Mouse (Mus musculus): ENCODE results near the gene Col27a1. TPM values are rescaled to one million over a fixed set of nuclear protein-coding genes. Genes with fewer than 3 reads are reported as not detected.

Gene Col27a1
- polyA plus RNA-seq (2012; rRNA removed; ENCODE audit: low replicate concordance): 4.4 and 7.8 TPM in 2 replicates

DNA sequence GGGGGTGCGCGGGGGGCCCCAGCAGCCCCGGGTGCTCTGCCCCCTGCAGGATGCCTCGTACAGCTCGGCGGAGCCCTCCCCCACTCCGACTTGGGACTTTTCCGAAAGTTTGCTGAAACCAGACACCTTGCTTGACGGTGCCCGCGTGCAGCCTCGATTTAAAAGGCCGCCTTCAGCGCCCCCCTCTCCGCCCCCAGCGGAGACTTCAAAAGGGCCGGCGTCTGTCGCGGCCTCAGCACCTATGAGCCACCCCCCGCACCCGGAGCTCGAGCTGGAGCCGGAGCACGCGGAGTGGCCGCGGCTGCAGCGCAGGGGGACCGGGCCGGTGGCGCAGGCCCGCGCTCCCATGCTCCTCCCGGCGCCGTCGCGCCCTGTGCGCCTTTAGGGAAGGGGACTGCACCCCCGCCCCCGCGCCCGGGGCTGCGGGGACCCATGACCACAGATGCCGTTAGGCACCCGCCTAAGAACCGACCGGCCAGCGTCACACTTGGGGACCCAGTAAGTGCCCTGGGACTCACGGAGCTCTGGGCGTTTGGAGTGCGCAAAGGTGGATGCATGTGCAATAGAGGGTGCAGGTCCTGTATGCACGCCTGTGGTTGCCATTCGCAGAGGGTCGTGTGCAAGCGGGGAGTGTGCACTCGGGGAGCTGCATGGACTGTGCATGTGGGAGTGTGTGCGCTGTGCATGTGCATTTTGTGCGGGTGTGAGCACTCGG, at the start of gene Col27a1:
Gene Col27a1, plus strand, starts transcription at position 98 of the 715 bp plus-strand sequence.

DNA sequence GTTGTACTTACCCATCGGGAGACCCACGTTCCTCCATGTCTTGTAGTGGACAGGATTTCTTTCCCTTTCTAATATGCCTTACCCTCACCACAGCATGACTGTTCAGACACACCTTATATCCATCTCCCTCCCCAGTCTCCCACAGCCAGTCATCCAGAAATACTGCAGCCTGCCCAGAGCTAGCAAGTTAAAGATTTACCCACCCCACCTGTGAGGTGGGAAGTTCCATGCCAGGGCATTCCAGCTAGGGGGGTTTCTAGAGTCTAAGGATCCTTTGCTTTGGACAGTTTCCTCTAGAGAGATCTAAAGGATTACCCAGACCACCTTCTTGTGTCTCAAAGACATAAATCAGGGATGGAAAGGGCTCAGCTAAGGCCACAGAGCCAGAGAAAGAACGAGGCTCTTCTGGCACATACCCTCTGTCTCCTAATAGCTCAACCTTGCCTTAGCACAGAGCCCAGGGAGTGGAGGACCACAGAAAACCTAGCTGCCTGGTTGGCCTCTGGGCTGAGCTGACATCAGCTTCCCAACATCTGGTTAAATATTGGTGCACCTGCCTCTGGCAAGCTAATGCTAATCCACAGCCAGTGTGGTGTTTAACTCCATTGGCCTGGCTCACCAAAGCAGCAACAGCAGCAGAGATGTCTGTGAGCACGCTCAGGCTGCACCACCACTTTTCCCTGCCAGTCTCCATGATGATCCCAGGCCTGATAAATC, 41.7 kb upstream of the Col27a1 start, which contains the start of gene Kif12:
Gene Kif12, minus strand, starts transcription at position 163 of the 717 bp plus-strand sequence.

GRCm38 (mm10) chr4:63344295-63344694, 130.5 kb downstream of the Col27a1 start, which contains the start of gene Orm1:
Orm1 (plus strand) TSS chr4:63344560.

DNA sequence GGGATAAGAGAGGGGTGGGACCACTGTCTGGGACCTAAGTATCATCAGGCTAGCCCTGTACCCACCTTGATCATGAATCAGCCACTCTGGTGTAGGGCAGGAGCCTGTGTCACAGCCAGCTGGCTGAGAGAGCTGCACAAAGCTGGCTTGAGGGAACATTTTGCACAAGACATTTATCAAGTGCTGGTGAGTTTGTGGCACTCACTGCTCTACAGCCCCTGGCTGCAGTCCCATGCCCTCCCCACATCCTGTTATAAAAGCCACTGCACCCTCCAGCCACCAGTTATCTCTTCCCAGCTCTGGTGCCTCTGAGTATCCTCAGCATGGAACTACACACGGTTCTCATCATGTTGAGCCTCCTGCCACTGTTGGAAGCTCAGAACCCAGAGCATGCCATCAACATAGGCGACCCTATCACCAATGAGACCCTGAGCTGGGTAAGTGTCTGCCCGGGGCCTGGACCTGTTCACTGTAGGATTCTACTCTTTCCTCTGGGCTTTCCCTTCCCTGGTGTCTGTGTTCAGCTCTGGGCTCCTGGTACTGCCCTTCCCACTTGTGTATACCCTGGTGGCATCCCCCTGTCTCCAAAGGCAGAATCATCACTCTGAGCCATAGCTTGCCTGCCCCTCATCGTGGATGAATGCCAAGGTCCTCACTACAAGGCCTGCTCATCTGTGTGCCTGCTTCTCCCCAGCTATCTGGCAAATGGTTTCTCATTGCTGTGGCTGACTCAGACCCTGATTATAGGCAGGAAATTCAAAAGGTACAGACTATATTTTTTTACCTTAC, 142.3 kb downstream of the Col27a1 start, which contains the start of gene Orm3:
Gene Orm3, plus strand, starts transcription at position 286 of the 789 bp plus-strand sequence.

GRCm38 (mm10) chr4:63362150-63362549, 148.3 kb downstream of the Col27a1 start, which contains the start of gene Orm2:
Orm2 (plus strand) TSS chr4:63362449.

Other genes with a start within 250 kb of the Col27a1 start
- 0.37 and 0.83 TPM in 2 replicates for gene Zfp618, start 248.4 kb upstream of the Col27a1 start, polyA plus RNA-seq (2012; rRNA removed; ENCODE audit: low replicate concordance)
- gene Ambp, start 59.2 kb upstream of the Col27a1 start, polyA plus RNA-seq (2012; rRNA removed; ENCODE audit: low replicate concordance): 1.9 and 6.2 TPM in 2 replicates
- 5.1 and 13.5 TPM in 2 replicates for gene Kif12, start 41.9 kb upstream of the Col27a1 start, polyA plus RNA-seq (2012; rRNA removed; ENCODE audit: low replicate concordance)
- gene Orm1, start 130.6 kb downstream of the Col27a1 start, polyA plus RNA-seq (2012; rRNA removed; ENCODE audit: low replicate concordance): 0.13 and 0.50 TPM in 2 replicates
- not detected in 2 replicates for gene Orm3, start 142.2 kb downstream of the Col27a1 start, polyA plus RNA-seq (2012; rRNA removed; ENCODE audit: low replicate concordance)
- gene Orm2, start 148.4 kb downstream of the Col27a1 start, polyA plus RNA-seq (2012; rRNA removed; ENCODE audit: low replicate concordance): not detected in 2 replicates
- gene Akna, start 189.3 kb downstream of the Col27a1 start, polyA plus RNA-seq (2012; rRNA removed; ENCODE audit: low replicate concordance): 6.0 and 10.6 TPM in 2 replicates